Mouse (Mus musculus): ENCODE measurements around the gene Col2a1.

DNA sequence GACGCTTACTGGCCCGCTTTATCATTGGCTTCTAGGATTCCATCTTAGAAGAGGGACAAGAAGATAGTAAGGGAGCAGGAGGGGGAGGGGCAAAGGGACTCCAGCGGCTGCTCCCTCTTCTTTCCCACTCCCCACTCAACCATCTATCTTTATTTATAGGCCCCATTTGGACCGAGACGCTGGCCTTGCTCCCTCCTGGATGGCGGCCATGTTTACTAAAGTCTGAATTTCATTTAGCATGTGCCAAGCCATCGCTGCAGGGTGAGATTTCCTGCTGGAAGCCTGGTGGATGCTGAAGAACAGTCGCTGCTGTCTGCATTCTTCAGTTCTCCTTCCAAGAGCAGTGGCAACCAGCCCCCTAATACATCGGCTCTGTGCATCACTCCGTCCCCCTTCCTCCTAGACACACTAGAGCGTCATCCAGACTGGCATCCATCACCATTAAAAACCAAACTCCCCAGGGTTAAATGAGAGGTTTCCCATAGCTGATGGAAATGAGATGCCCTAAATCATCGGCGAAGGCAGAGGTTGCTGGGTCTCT lies 7.7 kb downstream of the Col2a1 start:
- TF ChIP-seq MXI1 (IDR thresholded peaks at IDR 0.05; ENCODE audit: low read depth, low read length) (no peak), POLR2A (IDR thresholded peaks at IDR 0.05; ENCODE audit: low read depth, low read length) (no peak), NRF1 (IDR thresholded peaks at IDR 0.05; ENCODE audit: low read depth, low read length) (no peak)
